Mouse (Mus musculus) kidney, embryonic 16.5 days (tissue): ENCODE measurements around the gene Elac2. TPM values are rescaled to one million over a fixed set of nuclear protein-coding genes. Genes with fewer than 3 reads are reported as not detected.
A peak's percentile ranks its signal among the peaks of the same experiment; 100 is the strongest.

ENCODE experiments used
- ATAC-seq: fragments of 200-750 bp; cut with Nextera tagmentation; 2 replicates; pipeline ENCODE4 v1.8.0; 2017; ENCODE audit warnings: moderate TSS enrichment; ENCODE audit not compliant: low FRiP score, low TSS enrichment
- H3K27ac ChIP-seq: fragments of 300-500 bp; sonication (generic); 2 replicates; pipeline ENCODE4 v1.5.1; 2014; ENCODE audit warnings: low read length
- H3K27me3 ChIP-seq: fragments of 300-500 bp; sonication (generic); 2 replicates; pipeline ENCODE4 v1.6.1; 2014; ENCODE audit warnings: low read length, control low read depth, mixed read lengths; ENCODE audit not compliant: insufficient read depth
- H3K36me3 ChIP-seq: fragments of 300-500 bp; sonication (generic); 2 replicates; pipeline ENCODE4 v1.6.1; 2014; ENCODE audit warnings: low read length, control low read depth, mixed read lengths; ENCODE audit not compliant: insufficient read depth
- H3K4me1 ChIP-seq: fragments of 300-500 bp; sonication (generic); 2 replicates; pipeline ENCODE4 v1.6.1; 2014; ENCODE audit warnings: low read length, control low read depth, mixed read lengths; ENCODE audit not compliant: insufficient read depth
- H3K4me2 ChIP-seq: fragments of 300-500 bp; sonication (generic); replicated peaks from 2 replicates; pipeline ENCODE4 v1.6.1; 2014; ENCODE audit warnings: low read depth, low read length
- H3K4me3 ChIP-seq: fragments of 300-500 bp; sonication (generic); 2 replicates; pipeline ENCODE4 v1.5.1; 2014; ENCODE audit warnings: mild to moderate bottlenecking, low read length
- H3K9ac ChIP-seq: fragments of 300-500 bp; sonication (generic); replicated peaks from 2 replicates; pipeline ENCODE4 v1.6.1; 2014; ENCODE audit warnings: low read length
- H3K9me3 ChIP-seq: fragments of 300-500 bp; sonication (generic); 2 replicates; pipeline ENCODE4 v1.6.1; 2016; ENCODE audit warnings: low read length, control low read depth
- WGBS: fragments of 180-500 bp; shearing (Covaris S2); extraction: QIAGEN DNeasy Blood & Tissue Kit; methylation state at CpG from one replicate; pipeline ENCODE4 v1.1.7; 2014; 5-methylcytosine and 5-hydroxymethylcytosine counted together
- polyA plus RNA-seq: library from polyadenylated mRNA; unstranded; fragments of >200 nt; fragmentation: Nextera tagmentation; extraction: Ambion mirVana; gene quantifications from 2 replicates; pipeline ENCODE4 v1.2.1, GENCODE M21; 2015

Elac2 gene
- polyA plus RNA-seq, 1 experiment from 2014 or later, result 30.1 TPM

GRCm38 (mm10) chr11:64968939-64969342 lies 9.9 kb upstream of the Elac2 start:
- no peak for ATAC-seq
- Histone ChIP-seq H3K4me2 (no peak overlapping the region), H3K36me3 (no peaks in the 10 kb centered on the region), H3K9me3 (no peaks in the 10 kb centered on the region), H3K9ac (no peak overlapping the region), H3K27me3 (no peaks in the 10 kb centered on the region; the same call in 1 of the 2 replicates), H3K4me3 (no peak overlapping the region), H3K27ac (no peak overlapping the region), H3K4me1 (no peaks in the 10 kb centered on the region)
- 49% methylated on average over 4 of the region's 4 CpGs for WGBS

GRCm38 (mm10) chr11:64971471-64971988 lies 7.3 kb upstream of the Elac2 start:
- Histone ChIP-seq H3K36me3 (no peaks in the 10 kb centered on the region), H3K4me3 (no peak overlapping the region), H3K27ac (no peak overlapping the region), H3K27me3 (no peaks in the 10 kb centered on the region; the same call in 1 of the 2 replicates), H3K4me2 (no peak overlapping the region), H3K9ac (no peak overlapping the region), H3K9me3 (no peaks in the 10 kb centered on the region), H3K4me1 (no peaks in the 10 kb centered on the region)
- 66% methylated on average over 3 of the region's 3 CpGs for WGBS
- ATAC-seq, result no peak

GRCm38 (mm10) chr11:64972418-64972817 lies 6.4 kb upstream of the Elac2 start:
- H3K27ac ChIP-seq, result no peak overlapping the region
- H3K4me1 ChIP-seq, result no peaks in the 10 kb centered on the region
- no peak for ATAC-seq
- no peak overlapping the region for H3K4me3 ChIP-seq
- H3K9me3 ChIP-seq, result no peaks in the 10 kb centered on the region
- H3K4me2 ChIP-seq, result no peak overlapping the region
- no peaks in the 10 kb centered on the region; the same call in 1 of the 2 replicates for H3K27me3 ChIP-seq
- no peak overlapping the region for H3K9ac ChIP-seq
- WGBS, result 73% methylated on average over 2 of the region's 2 CpGs
- no peaks in the 10 kb centered on the region for H3K36me3 ChIP-seq

- WGBS, result 10% methylated on average over 9 of the region's 9 CpGs
- Histone ChIP-seq H3K9ac (peak overlapping the region; percentile 77), H3K9me3 (no peaks in the 10 kb centered on the region), H3K4me3 (peak overlapping the region; percentile 83), H3K4me1 (peaks cover 6% of the 10 kb centered on the region; the same call in 1 of the 2 replicates), H3K4me2 (peak overlapping the region; percentile 81), H3K36me3 (peaks cover 11% of the 10 kb centered on the region), H3K27ac (no peak overlapping the region), H3K27me3 (no peaks in the 10 kb centered on the region)
- no peak for ATAC-seq
These were observed 629 bp downstream of the Elac2 start for GRCm38 (mm10) chr11:64979489-64979845.

- Histone ChIP-seq H3K4me2 (no peak overlapping the region), H3K4me1 (no peaks in the 10 kb centered on the region), H3K9ac (no peak overlapping the region), H3K27ac (no peak overlapping the region), H3K4me3 (no peak overlapping the region), H3K36me3 (peaks cover 68% of the 10 kb centered on the region), H3K27me3 (no peaks in the 10 kb centered on the region), H3K9me3 (no peaks in the 10 kb centered on the region)
- 79% methylated on average over 2 of the region's 2 CpGs for WGBS
- ATAC-seq, result no peak
These were observed 9.7 kb downstream of the Elac2 start for GRCm38 (mm10) chr11:64988556-64988955.

GRCm38 (mm10) chr11:64998439-64998838 lies 19.6 kb downstream of the Elac2 start:
- no peaks in the 10 kb centered on the region for H3K27me3 ChIP-seq
- no peak overlapping the region for H3K4me2 ChIP-seq
- no peaks in the 10 kb centered on the region for H3K9me3 ChIP-seq
- no peak for ATAC-seq
- no peak overlapping the region for H3K4me3 ChIP-seq
- WGBS, result 98% methylated on average over 3 of the region's 3 CpGs
- no peaks in the 10 kb centered on the region for H3K4me1 ChIP-seq
- H3K36me3 ChIP-seq, result peaks cover 63% of the 10 kb centered on the region
- H3K9ac ChIP-seq, result no peak overlapping the region
- H3K27ac ChIP-seq, result no peak overlapping the region

- no peaks in the 10 kb centered on the region for H3K9me3 ChIP-seq
- ATAC-seq, result no peak
- no peak overlapping the region for H3K4me3 ChIP-seq
- no peaks in the 10 kb centered on the region for H3K4me1 ChIP-seq
- H3K36me3 ChIP-seq, result peaks cover 56% of the 10 kb centered on the region
- no peak overlapping the region for H3K9ac ChIP-seq
- H3K27me3 ChIP-seq, result no peaks in the 10 kb centered on the region
- 94% methylated on average over 5 of the region's 5 CpGs for WGBS
- no peak overlapping the region for H3K27ac ChIP-seq
- H3K4me2 ChIP-seq, result no peak overlapping the region
These were observed 20.8 kb downstream of the Elac2 start for GRCm38 (mm10) chr11:64999685-65000084.

- H3K9me3 ChIP-seq, result no peaks in the 10 kb centered on the region
- H3K9ac ChIP-seq, result no peak overlapping the region
- no peak overlapping the region for H3K27ac ChIP-seq
- no peak overlapping the region for H3K4me3 ChIP-seq
- WGBS, result 81% methylated on average over 14 of the region's 14 CpGs
- peaks cover 52% of the 10 kb centered on the region for H3K36me3 ChIP-seq
- H3K27me3 ChIP-seq, result no peaks in the 10 kb centered on the region
- no peaks in the 10 kb centered on the region for H3K4me1 ChIP-seq
- no peak overlapping the region for H3K4me2 ChIP-seq
- no peak for ATAC-seq
These were observed 22.9 kb downstream of the Elac2 start for GRCm38 (mm10) chr11:65001729-65002128.

GRCm38 (mm10) chr11:65003611-65004010 lies 24.8 kb downstream of the Elac2 start:
- Histone ChIP-seq H3K4me1 (no peaks in the 10 kb centered on the region), H3K27ac (no peak overlapping the region), H3K9me3 (no peaks in the 10 kb centered on the region), H3K4me2 (no peak overlapping the region), H3K4me3 (no peak overlapping the region), H3K36me3 (peaks cover 42% of the 10 kb centered on the region), H3K9ac (no peak overlapping the region), H3K27me3 (no peaks in the 10 kb centered on the region)
- WGBS, result 49% methylated on average over 5 of the region's 5 CpGs
- no peak for ATAC-seq

- H3K27ac ChIP-seq, result no peak overlapping the region
- H3K36me3 ChIP-seq, result peaks cover 30% of the 10 kb centered on the region
- no peak overlapping the region for H3K4me3 ChIP-seq
- no peaks in the 10 kb centered on the region for H3K27me3 ChIP-seq
- H3K9me3 ChIP-seq, result no peaks in the 10 kb centered on the region
- no peak overlapping the region for H3K4me2 ChIP-seq
- ATAC-seq, result no peak
- 84% methylated on average over 3 of the region's 3 CpGs for WGBS
- no peaks in the 10 kb centered on the region for H3K4me1 ChIP-seq
- H3K9ac ChIP-seq, result no peak overlapping the region
These were observed 26.0 kb downstream of the Elac2 start for GRCm38 (mm10) chr11:65004836-65005235.
